Mouse (Mus musculus): ENCODE data around the gene Insl3.

Gene Insl3

DNA sequence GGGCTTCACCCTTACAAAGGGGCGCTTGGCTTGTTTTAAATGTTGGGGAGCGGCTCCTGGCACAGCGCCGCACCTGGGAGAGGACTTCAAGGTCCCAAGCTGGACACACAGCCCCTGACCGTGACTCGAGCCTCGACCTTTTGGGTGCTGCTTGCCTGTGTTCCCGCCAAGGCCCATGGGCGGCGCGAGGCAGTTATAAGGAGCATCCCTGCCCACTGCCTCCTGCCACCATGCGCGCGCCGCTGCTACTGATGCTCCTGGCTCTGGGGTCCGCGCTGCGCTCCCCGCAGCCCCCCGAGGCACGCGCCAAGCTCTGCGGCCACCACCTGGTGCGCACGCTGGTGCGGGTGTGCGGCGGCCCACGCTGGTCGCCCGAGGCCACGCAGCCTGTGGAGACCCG lies at the start of gene Insl3:
Gene Insl3 (plus strand): TSS at position 187 of the 400 bp plus-strand sequence.
- no peak for DNase-seq (ENCODE audit: extremely low read depth, insufficient read length, low spot score)

DNA sequence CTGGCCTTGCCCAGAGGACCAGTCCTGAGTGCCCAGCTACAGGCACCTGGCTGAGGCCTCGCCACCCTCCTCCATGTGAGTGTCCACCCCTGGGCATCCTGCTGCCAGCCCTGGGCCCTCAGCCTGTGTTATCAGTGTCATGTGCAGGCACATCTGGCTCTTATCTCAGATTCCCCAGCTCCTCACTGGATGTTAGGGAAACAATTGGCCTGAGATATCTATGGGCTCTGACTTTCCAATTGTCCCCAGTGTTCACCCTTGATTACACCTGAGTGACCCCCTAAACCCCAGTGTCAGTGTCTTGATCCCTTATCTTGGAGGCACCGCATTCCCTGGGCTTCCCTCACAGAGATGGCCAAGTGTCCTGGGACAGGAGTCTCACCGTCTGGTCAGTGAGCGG lies 49.7 kb upstream of the Insl3 start:
- DNase-seq (ENCODE audit: extremely low read depth, insufficient read length, low spot score) = no peak

DNA sequence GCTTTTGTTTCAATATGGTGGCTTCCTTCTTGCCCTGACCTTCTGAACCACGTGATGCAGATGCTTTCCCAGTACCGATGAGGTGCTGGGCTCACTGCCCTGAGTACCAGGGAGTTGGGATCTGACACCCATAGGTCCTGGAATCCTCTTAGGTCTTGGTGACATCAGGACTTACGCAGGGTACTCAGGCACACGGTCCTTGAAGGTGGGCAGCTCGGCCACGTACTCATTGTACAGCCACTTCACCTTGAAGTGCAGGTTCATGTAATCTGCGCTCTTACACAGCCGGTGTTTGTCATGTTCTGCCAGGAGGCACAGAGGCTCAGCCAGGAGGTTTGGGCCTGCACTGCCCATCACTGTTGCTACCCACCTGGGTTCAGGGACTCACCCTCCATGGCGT lies 43.5 kb upstream of the Insl3 start:
- no peak for DNase-seq (ENCODE audit: extremely low read depth, insufficient read length, low spot score)

DNA sequence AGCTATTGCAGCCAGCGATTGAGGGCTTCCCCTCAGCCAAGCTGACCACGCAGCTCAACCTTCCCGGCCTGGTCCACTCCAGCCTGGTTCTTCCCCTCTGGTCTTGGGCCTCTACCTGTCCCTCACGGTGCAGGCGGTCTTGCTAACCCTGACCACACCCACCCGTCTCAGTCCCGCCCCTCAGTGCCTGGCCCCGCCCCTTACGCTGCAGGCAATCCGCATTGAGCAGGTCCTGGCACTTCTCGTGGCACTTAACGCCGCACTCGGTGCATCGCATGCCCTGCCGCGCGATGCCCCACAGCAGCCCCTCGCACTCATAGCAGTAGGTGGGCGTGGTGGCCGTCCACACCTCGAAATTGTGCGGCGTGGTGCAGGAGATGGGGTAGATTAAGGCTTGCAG lies 34.4 kb upstream of the Insl3 start:
- DNase-seq (ENCODE audit: extremely low read depth, insufficient read length, low spot score) = no peak

DNA sequence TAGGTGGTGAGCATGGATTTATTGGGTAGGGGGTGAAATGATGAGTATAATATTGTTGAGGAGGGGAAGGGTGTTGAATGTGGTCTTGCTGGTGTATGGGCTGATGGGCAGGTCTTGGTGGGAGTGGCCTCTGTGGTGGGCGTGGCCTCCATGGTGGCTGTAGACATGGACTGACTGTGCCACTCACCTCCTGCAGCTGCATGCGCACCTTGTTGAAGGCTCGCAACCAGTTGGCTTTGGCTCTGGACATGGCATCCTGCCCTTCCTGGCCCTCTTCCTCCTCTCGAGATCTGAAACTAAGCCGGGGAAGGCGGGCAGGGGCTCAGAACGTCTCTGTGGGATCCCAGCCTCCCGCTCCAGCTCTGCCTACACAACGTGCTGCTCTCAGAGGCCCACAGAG lies 31.2 kb upstream of the Insl3 start:
- no peak for DNase-seq (ENCODE audit: extremely low read depth, insufficient read length, low spot score)

DNA sequence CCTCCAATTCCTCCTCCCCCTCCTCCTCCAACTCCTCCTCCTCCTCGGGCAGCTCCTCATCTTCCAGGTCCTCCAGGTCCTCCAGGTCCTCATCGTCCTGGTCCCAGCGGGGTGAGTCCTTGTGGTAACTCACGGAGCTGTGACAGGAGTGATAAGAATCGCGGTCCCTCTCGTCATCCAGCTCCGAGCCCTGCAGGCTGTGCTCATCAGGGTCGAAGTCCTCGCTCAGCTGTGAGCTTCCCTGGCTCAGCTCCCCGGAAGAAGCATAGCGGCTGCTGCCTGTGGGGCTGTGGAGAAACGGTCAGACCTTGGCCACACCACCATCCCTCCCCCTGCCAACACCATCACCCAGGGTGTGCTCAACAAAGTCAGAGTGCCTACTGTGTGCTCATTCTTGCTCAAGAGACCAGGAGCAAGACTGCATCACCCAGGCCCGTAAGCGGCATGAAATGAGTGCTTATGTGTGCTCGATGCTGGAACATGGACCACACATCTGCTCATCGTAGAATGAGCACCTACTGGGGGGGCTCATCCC lies 30.4 kb upstream of the Insl3 start:
- no peak for DNase-seq (ENCODE audit: extremely low read depth, insufficient read length, low spot score)

DNA sequence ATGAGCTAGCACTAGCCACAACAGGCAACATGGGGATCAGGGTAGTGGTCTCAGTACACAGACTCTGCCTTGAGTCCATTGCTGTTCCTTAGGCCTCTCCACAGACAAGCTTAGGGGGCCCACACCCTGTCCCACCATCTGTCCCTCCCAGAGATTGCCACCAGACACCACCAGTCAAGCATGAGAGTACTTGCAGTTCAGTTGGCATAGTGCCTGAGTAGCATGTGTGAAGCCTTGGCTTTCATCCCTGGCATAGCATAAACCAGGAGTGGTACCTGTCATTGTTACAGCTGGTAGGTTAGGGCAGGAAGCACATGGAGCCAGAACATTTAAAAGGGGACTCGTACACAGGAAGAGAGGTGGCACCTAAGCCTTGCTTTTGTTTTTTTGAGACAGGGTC lies 29.3 kb upstream of the Insl3 start:
- no peak for DNase-seq (ENCODE audit: extremely low read depth, insufficient read length, low spot score)

DNA sequence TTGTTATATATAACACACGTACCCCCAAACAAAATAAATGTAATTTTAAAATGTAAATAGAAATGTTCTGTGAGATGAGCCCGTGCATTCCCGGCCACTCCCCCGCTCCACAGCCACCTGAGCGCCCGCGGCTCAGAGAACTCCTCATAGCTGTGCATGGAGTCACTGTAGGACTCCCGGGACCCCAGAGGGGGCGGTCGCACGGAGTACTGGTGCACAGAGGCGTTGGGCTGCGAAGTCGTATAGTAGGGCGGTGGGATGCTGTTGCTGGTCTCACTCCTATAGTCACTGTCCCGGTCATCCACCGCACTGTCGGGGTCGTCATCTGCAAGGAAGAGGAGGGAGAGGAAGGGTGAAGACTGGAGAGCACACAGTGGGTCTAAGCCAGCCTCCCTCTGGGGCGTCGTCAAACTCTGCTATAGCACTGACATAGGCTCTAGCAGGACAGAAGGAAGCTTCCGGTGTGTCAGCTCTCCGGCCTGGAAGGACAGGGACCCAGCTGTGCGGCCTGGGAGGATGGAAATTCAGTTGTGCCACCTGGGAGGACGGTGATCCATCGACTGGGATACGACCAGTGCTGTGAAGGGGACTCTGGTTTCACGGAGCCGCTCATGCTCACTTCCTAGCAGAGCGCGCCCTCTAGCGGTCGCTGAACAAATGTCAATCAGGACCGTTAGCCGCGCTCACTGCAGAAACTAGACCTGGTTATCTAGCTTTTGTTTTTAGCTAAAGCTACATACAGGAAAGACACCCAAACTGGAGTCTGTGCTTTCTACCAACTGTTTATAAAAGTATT lies 28.5 kb upstream of the Insl3 start:
- peak; percentile 55 for DNase-seq (ENCODE audit: extremely low read depth, insufficient read length, low spot score)

DNA sequence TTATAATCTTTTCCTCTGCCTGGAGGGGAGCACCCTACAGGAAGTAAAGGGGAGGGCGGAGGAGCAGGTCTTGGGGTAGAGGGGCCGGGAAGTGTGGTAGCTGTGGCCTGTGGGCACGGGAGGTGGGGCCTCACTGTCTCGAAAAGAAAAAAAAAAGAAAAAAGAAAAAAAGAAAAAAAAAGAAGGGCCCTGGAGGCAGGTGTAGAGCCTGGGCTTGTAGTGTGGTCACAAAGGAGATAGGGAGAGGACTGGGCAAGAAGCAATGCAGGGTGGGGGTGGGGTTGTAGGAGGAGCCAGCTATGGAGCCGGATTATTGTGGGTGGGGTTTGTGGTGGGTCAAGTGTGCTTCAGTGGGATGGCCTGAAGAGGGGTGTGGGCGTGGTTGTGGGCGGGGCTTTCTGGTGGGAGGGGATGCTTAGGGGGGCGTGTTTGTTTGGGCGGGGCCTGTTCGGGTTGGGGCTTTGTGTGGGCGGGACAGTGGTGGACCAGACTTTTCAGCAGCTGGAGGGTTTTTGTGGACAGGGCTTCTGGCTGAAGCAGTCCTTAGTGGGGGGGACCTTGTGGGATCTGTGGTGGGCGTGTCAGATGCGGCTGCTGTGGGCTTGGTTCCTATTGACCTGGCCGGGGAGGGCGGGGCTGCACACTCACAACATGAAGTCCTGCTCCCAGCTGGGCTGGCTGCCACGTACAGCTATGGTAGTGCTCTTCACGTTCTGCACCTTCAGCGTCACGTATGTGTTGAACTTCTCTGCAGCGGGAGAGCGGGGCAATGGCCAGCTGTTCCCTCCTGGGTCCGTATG lies 23.5 kb upstream of the Insl3 start:
- DNase-seq (ENCODE audit: extremely low read depth, insufficient read length, low spot score) = peak; percentile 92

DNA sequence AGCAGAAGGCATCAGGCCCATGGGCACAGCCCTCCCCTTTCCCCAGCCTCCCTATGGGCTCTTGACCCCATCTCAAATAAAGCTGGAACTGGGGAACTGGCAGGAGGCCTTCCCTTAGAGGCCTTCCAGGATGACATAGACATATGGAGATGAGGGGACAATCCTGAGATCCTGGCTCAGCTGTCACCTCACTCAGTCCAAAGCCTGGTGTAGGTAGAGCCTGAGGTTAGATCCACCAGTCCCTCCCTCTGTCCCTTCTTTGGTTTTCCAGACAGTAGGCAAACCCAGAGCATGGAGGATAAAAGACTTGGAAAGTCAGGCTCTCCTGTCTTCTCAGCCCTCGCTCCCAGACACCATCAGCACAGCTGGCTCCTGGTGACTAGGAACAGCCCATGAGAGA lies 22.2 kb upstream of the Insl3 start:
- no peak for DNase-seq (ENCODE audit: extremely low read depth, insufficient read length, low spot score)

DNA sequence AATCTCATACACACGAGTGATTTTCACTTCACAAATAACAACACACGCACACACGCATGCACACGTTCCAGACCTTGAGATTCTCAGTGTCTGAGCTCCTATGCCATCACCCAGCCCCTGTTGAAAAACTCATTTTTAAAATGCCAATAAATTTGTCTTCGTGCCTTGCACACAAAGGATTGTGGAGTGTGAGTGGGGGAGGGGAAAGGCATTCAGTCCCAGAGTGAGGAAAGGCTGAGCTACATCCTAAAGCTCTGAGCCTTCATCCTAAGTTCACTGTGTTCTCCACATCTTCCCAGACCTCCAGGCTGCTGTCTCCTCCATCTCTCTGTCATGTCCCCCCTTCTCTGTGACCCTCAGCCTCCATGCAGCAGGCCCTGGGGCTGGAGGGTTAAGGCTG lies 21.8 kb upstream of the Insl3 start:
- no peak for DNase-seq (ENCODE audit: extremely low read depth, insufficient read length, low spot score)

DNA sequence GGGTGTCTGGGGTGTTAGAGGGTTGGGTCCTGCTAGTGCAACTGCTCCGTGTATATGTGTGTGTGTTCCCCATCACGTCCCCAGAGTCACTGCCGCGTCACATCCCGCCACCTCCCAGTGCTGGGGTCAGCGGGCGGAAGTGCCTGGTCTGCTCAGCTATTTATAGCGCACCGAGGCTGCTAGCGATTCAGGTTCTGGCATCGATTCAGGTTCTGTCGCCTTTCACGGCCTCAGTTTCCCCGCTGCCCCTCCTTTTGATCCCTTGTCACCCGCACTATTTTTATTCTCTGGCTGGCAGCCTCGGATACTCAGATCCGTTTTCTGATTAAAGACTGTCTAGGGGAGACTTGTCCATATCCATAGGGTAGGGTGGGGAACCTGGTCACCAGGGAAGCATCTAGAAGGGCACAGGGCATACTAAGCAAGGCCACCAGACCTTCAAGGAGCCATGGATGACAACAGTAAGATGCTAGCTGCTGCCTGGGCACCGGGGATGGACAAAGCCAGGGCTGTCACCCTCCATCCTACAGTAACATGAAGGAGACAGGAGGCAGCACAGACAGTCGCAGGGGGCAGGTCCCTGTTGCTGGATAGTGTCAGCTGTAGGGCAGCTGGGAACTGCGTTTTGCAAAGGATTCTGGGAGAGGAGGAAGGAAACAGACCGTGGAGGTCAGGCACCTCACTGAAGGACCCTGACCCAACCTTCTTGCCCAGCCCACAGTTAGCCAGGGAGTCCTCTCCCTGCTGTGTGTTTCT lies 20.6 kb upstream of the Insl3 start:
- DNase-seq (ENCODE audit: extremely low read depth, insufficient read length, low spot score) = peak; percentile 82

DNA sequence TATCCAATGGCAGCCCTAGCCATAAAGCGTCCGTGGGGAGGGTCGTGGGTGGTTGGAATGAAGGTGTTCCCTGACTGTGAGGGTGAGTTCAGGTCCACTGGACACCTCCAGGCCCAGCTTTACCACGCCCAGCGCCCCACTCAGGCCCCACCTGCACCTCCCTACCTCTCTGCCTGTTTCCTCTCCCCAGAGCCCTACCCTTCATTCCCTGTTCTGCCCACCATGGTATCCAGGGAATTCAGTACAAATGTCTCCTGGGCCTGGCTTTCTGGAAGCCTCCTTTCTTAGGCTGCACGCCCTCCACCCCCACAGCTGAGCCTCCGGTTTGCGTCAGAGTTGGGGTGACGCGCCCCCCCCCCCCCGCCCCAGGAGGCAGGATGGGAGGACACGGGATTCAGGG lies 18.8 kb upstream of the Insl3 start:
- DNase-seq (ENCODE audit: extremely low read depth, insufficient read length, low spot score) = no peak

DNA sequence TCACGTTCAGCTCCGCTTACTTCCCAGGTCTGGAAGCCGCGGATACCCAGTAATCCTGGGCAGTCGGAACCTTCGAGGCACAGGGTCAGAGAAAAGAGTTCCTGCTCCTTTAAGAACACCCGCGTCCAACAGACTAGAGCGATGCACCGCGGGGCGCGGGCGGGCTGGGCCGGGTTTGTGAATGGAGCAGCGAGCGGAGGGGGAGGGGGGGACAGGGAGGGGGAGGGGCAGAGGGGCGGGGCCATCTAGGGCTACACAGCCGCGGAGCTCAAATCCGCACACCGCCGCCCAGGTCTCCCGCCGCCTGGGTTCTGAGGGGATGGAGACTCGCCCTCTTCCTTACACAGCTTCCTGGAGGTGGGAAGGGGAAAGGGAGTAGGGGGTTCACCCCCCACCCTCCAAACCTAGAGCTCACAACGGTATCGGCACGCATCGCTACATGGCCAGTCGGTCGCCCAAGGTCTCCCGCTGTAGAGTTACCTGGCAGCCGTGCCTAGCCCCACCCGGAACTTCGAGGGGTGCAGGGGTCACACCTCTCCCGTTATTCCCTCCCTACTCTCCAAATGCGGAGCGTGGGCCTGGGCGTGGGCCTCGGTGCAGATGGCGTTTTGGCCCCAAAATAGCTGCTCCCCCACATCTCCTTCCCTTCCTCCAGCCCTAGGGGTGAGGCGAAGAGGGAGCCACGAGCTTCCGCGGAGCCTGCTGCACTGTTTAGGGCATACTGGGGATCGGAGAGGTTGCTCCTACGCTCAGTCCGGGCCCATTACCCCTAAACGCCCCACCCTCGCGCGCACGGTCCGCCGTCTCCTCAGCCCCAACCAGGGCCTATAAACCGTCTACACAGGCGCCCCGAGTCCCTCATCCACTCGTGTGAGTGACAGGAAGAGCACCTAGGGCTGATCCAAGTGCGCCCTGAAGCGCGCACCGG lies 18.1 kb upstream of the Insl3 start:
- DNase-seq (ENCODE audit: extremely low read depth, insufficient read length, low spot score) = peak; percentile 72

DNA sequence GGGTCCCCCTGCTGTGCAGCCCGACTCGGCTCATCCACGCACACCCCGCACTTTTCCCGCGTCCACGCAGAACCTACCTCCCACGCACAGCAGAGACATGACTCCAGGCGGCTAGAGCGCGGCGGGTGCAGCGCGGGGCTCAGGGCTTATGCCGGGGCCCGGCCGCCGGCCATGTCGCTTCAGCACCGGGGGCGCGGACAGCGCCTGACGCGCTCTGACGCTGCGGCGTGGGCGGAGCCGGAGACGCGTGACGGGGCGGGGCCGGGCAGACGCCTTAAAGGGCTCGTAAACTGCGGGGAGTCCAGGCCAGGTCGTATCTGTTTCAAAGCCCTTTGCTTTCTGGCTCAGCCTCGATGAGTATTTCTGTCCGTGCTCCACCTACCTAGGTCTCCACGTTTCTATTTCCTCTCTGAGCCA lies 17.5 kb upstream of the Insl3 start, which contains the start of gene Unc13a:
Gene Unc13a (minus strand): TSS at position 209 of the 417 bp plus-strand sequence.
- peak; percentile 86 for DNase-seq (ENCODE audit: extremely low read depth, insufficient read length, low spot score)

DNA sequence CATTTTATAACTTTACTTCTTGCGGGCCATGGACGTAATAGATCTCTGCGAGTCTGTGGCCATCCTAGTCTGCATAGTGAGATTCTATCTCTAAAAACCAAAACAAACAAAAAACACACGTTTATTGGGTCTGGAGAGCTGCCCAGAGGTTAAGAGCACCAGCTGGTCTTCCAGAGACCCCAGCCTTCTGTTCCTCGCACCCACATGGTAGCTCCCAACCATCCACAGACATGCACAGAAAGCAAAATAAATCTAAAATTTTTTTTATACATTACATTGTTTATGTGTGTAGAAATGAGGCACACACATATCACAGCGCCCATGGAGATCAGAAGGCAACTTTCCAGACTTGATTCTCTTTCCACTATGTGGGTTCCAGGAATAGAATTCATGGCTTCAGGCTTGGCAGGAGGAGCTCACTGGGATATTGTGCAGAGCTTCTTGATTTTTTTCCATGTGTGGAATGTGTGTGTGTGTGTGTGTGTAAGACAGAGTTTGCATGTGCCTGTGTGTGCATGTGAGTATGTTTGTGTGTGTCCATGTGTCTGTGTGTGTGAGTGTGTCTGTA lies 16.8 kb upstream of the Insl3 start:
- DNase-seq (ENCODE audit: extremely low read depth, insufficient read length, low spot score) = no peak

DNA sequence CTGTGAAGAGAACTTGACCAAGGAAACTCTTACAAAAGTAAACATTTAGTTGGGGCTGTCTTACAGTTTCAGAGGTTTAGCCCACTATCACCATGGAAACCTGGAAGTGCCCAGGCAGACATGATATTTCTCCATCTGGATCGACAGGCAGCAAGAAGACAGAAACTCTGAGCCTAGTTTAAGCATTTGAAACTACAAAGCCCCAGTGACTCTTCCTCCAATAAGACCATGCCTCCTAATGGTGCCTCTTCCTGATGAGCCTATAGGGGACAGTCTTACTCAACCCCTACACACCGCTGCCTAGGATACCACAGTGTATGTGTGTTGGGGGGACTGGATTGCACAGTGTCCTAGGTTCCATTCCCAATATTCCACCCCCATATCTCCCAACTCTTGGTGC lies 14.9 kb upstream of the Insl3 start:
- no peak for DNase-seq (ENCODE audit: extremely low read depth, insufficient read length, low spot score)

DNA sequence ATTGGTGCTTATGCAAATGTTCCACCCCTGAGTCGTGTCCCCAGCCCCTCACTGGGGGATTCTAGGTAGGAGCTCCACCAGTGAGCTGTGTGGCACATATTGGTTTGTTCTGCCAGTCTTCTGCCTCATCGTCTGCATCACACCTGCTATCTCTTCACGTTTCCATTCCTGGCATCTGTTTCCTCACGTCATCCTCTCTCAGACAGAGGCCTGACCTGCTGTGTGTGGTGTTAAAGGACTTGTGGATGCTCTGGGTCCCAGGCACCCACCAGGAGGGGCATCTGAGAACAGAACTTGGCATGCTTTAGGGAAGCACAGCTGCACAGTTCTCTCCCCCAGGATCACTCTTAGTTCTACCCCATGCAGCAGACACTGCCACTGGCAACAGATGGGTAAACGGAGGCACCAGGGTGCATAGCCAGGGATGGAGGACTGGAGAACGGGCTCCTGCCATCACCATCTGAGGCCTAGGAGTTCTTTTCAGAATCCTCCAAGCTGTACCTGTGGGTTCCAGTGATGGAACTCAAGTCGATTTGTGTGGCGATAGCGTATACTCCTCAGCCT lies 13.5 kb upstream of the Insl3 start:
- DNase-seq (ENCODE audit: extremely low read depth, insufficient read length, low spot score) = no peak

DNA sequence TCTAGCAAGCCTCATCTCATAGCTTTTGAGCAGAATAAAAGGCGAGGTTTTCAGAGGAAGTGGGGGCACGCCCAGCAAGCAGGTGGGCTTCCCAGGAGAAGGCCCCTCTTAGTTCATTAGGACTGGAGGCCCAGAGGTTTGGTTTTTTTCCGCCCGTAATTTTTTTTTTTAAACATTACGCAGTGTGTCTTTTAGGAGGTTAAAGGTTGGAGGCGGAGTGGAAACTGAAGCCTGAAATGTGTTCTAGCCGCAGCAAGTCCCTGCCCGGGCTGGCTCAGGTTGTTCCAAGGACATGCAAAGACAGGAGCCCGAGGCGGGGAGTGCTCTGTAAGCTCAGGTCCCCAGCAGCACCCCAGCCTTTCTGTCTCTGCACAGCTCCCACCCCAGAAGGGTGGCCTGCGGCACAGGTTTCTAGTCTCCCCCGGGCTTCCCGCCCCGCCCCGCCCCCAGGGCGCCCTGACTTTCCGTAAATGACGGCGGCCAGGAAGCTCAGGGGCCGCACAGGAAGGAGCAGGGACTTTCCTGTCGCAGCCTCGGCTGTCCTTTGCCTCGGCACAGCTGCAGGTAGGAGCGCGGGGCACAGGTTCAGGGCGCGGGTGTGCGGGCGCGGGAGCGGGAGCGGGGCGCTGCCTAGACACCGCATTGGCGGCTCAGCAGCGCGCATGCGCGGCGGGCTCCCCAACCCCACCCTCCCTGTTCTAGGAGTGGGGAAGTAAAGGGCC lies 12.8 kb upstream of the Insl3 start, which contains the start of gene Jak3:
Gene Jak3 (plus strand): TSS at position 277 of the 722 bp plus-strand sequence.
- DNase-seq (ENCODE audit: extremely low read depth, insufficient read length, low spot score) = peak; percentile 72
